Mouse (Mus musculus) intestine, embryonic 15.5 days (tissue): Measurements from ENCODE around the gene Eya2. TPM values are rescaled to one million over a fixed set of nuclear protein-coding genes. Genes with fewer than 3 reads are reported as not detected.
"Not testable (repeated sequence)": the region's sequence is repeated elsewhere in the genome, so short reads cannot be mapped to it uniquely, and the experiment has no call there.

Experiments
- ATAC-seq: fragments of 200-750 bp; cut with Nextera tagmentation; 2 replicates; pipeline ENCODE4 v1.8.0; 2017; ENCODE audit warnings: moderate TSS enrichment, moderate library complexity
- H3K27ac ChIP-seq: fragments of 300-500 bp; sonication (generic); 2 replicates; pipeline ENCODE4 v1.5.1; 2015; ENCODE audit warnings: mild to moderate bottlenecking, inconsistent platforms
- H3K27me3 ChIP-seq: fragments of 300-500 bp; sonication (generic); replicated peaks from 2 replicates; pipeline ENCODE4 v1.6.1; 2015; ENCODE audit warnings: inconsistent platforms
- H3K36me3 ChIP-seq: fragments of 300-500 bp; sonication (generic); 2 replicates; pipeline ENCODE4 v1.6.1; 2015; ENCODE audit warnings: inconsistent platforms
- H3K4me1 ChIP-seq: fragments of 300-500 bp; sonication (generic); replicated peaks from 2 replicates; pipeline ENCODE4 v1.6.1; 2015; ENCODE audit warnings: inconsistent platforms
- H3K4me2 ChIP-seq: fragments of 300-500 bp; sonication (generic); replicated peaks from 2 replicates; pipeline ENCODE4 v1.6.1; 2015; ENCODE audit warnings: mild to moderate bottlenecking, inconsistent platforms
- H3K4me3 ChIP-seq: fragments of 300-500 bp; sonication (generic); replicated peaks from 2 replicates; pipeline ENCODE4 v1.5.1; 2015; ENCODE audit warnings: inconsistent platforms
- H3K9ac ChIP-seq: fragments of 300-500 bp; sonication (generic); 2 replicates; pipeline ENCODE4 v1.6.1; 2015; ENCODE audit warnings: inconsistent platforms
- H3K9me3 ChIP-seq: fragments of 300-500 bp; sonication (generic); 2 replicates; pipeline ENCODE4 v1.6.1; 2016; ENCODE audit warnings: inconsistent platforms
- WGBS: fragments of 180-500 bp; shearing (Covaris S2); methylation state at CpG from one replicate; pipeline ENCODE4 v1.1.7; 2015; 5-methylcytosine and 5-hydroxymethylcytosine counted together
- polyA plus RNA-seq: library from polyadenylated mRNA; unstranded; fragments of >200 nt; fragmentation: Nextera tagmentation; extraction: Ambion mirVana; gene quantifications from 2 replicates; pipeline ENCODE4 v1.2.1, GENCODE M21; 2015

Eya2 gene
- polyA plus RNA-seq, 1 experiment from 2014 or later: 0.84 TPM

GRCm38 (mm10) chr2:165797876-165798275 lies 203.0 kb downstream of the Eya2 start:
- Histone ChIP-seq H3K36me3 (peaks cover 57% of the 10 kb centered on the region), H3K4me2 (no peak overlapping the region)

GRCm38 (mm10) chr2:165800174-165800573 lies 205.3 kb downstream of the Eya2 start:
- H3K4me2 ChIP-seq, H3K9ac ChIP-seq, H3K9me3 ChIP-seq, H3K27ac ChIP-seq, H3K27me3 ChIP-seq, H3K4me1 ChIP-seq, ATAC-seq, H3K4me3 ChIP-seq: not testable (repeated sequence)
- peaks cover 50% of the 10 kb centered on the region for H3K36me3 ChIP-seq
- 98% methylated on average over 3 of the region's 3 CpGs for WGBS

More at GRCm38 (mm10) chr2:165797876-165798275, 203.0 kb downstream of the Eya2 start:
- Histone ChIP-seq H3K9ac (no peak overlapping the region), H3K4me3 (no peak overlapping the region), H3K27ac (no peak overlapping the region), H3K4me1 (no peaks in the 10 kb centered on the region), H3K27me3 (no peaks in the 10 kb centered on the region), H3K9me3 (no peaks in the 10 kb centered on the region)
- 57% methylated on average over 8 of the region's 8 CpGs for WGBS
- ATAC-seq: no peak

- Histone ChIP-seq H3K27ac (no peak overlapping the region), H3K4me1 (no peaks in the 10 kb centered on the region), H3K27me3 (no peaks in the 10 kb centered on the region), H3K36me3 (peaks cover 61% of the 10 kb centered on the region), H3K9ac (no peak overlapping the region), H3K9me3 (no peaks in the 10 kb centered on the region), H3K4me2 (no peak overlapping the region), H3K4me3 (no peak overlapping the region)
- no peak for ATAC-seq
- 95% methylated on average over 12 of the region's 12 CpGs for WGBS
Measured at GRCm38 (mm10) chr2:165808179-165808975, 213.5 kb downstream of the Eya2 start.

GRCm38 (mm10) chr2:165809091-165809490 lies 214.3 kb downstream of the Eya2 start:
- peaks cover 68% of the 10 kb centered on the region for H3K36me3 ChIP-seq
- ATAC-seq: no peak
- WGBS: 95% methylated on average over 5 of the region's 5 CpGs

GRCm38 (mm10) chr2:165809901-165810477 lies 215.2 kb downstream of the Eya2 start:
- no peaks in the 10 kb centered on the region for H3K9me3 ChIP-seq
- H3K27me3 ChIP-seq: no peaks in the 10 kb centered on the region
- H3K36me3 ChIP-seq: peaks cover 67% of the 10 kb centered on the region
- ATAC-seq: no peak
- H3K4me3 ChIP-seq: no peak overlapping the region
- no peaks in the 10 kb centered on the region for H3K4me1 ChIP-seq
- no peak overlapping the region for H3K27ac ChIP-seq
- H3K9ac ChIP-seq: no peak overlapping the region
- WGBS: 96% methylated on average over 5 of the region's 5 CpGs
- no peak overlapping the region for H3K4me2 ChIP-seq

More at GRCm38 (mm10) chr2:165809091-165809490, 214.3 kb downstream of the Eya2 start:
- no peaks in the 10 kb centered on the region for H3K9me3 ChIP-seq
- H3K27ac ChIP-seq: no peak overlapping the region
- no peak overlapping the region for H3K9ac ChIP-seq
- no peaks in the 10 kb centered on the region for H3K27me3 ChIP-seq
- no peaks in the 10 kb centered on the region for H3K4me1 ChIP-seq
- no peak overlapping the region for H3K4me2 ChIP-seq
- H3K4me3 ChIP-seq: no peak overlapping the region

- 55% methylated on average over 5 of the region's 5 CpGs for WGBS
- Histone ChIP-seq H3K27ac (no peak overlapping the region), H3K27me3 (no peaks in the 10 kb centered on the region), H3K9ac (no peak overlapping the region), H3K4me2 (no peak overlapping the region), H3K36me3 (peaks cover 66% of the 10 kb centered on the region), H3K4me3 (no peak overlapping the region), H3K9me3 (no peaks in the 10 kb centered on the region), H3K4me1 (no peaks in the 10 kb centered on the region)
- ATAC-seq: peak; percentile 33; the same call in 1 of the 2 replicates
Measured at GRCm38 (mm10) chr2:165811536-165811935, 216.7 kb downstream of the Eya2 start.

- Histone ChIP-seq H3K27me3 (no peaks in the 10 kb centered on the region), H3K9me3 (no peaks in the 10 kb centered on the region), H3K4me1 (no peaks in the 10 kb centered on the region), H3K4me3 (no peak overlapping the region), H3K9ac (no peak overlapping the region), H3K27ac (no peak overlapping the region), H3K36me3 (peaks cover 72% of the 10 kb centered on the region), H3K4me2 (no peak overlapping the region)
- no peak for ATAC-seq
- WGBS: 61% methylated on average over 8 of the region's 8 CpGs
Measured at GRCm38 (mm10) chr2:165812889-165813288, 218.1 kb downstream of the Eya2 start.

GRCm38 (mm10) chr2:165815103-165815880 lies 220.5 kb downstream of the Eya2 start:
- H3K4me2 ChIP-seq: no peak overlapping the region
- H3K27ac ChIP-seq: no peak overlapping the region
- H3K4me1 ChIP-seq: 0 out of 2 replicates have a peak, but pooled peaks cover 3% of the 10 kb centered on the region
- ATAC-seq: no peak
- H3K4me3 ChIP-seq: no peak overlapping the region
- H3K9ac ChIP-seq: no peak overlapping the region
- no peaks in the 10 kb centered on the region for H3K27me3 ChIP-seq
- H3K9me3 ChIP-seq: no peaks in the 10 kb centered on the region
- WGBS: 85% methylated on average over 26 of the region's 28 CpGs
- H3K36me3 ChIP-seq: peaks cover 60% of the 10 kb centered on the region

GRCm38 (mm10) chr2:165817437-165817836 lies 222.6 kb downstream of the Eya2 start:
- 97% methylated on average over 10 of the region's 10 CpGs for WGBS

GRCm38 (mm10) chr2:165818570-165818969 lies 223.7 kb downstream of the Eya2 start:
- no peak for ATAC-seq
- no peaks in the 10 kb centered on the region for H3K9me3 ChIP-seq
- no peak overlapping the region for H3K27ac ChIP-seq
- H3K36me3 ChIP-seq: peaks cover 56% of the 10 kb centered on the region
- no peaks in the 10 kb centered on the region for H3K27me3 ChIP-seq
- no peak overlapping the region for H3K4me2 ChIP-seq
- WGBS: 91% methylated on average over 6 of the region's 6 CpGs
- no peak overlapping the region for H3K9ac ChIP-seq
- 0 out of 2 replicates have a peak, but pooled peaks cover 3% of the 10 kb centered on the region for H3K4me1 ChIP-seq
- H3K4me3 ChIP-seq: no peak overlapping the region

More at GRCm38 (mm10) chr2:165817437-165817836, 222.6 kb downstream of the Eya2 start:
- no peak overlapping the region for H3K4me3 ChIP-seq
- H3K9me3 ChIP-seq: no peaks in the 10 kb centered on the region
- H3K27ac ChIP-seq: no peak overlapping the region
- no peak overlapping the region for H3K4me2 ChIP-seq
- H3K9ac ChIP-seq: no peak overlapping the region
- no peak for ATAC-seq
- no peaks in the 10 kb centered on the region for H3K27me3 ChIP-seq
- 0 out of 2 replicates have a peak, but pooled peaks cover 3% of the 10 kb centered on the region for H3K4me1 ChIP-seq
- peaks cover 57% of the 10 kb centered on the region for H3K36me3 ChIP-seq

GRCm38 (mm10) chr2:165818985-165819948 lies 224.4 kb downstream of the Eya2 start:
- no peaks in the 10 kb centered on the region for H3K9me3 ChIP-seq
- H3K27me3 ChIP-seq: no peaks in the 10 kb centered on the region
- no peak overlapping the region for H3K27ac ChIP-seq
- 0 out of 2 replicates have a peak, but pooled peaks cover 3% of the 10 kb centered on the region for H3K4me1 ChIP-seq
- H3K9ac ChIP-seq: no peak overlapping the region
- peaks cover 51% of the 10 kb centered on the region for H3K36me3 ChIP-seq
- no peak overlapping the region for H3K4me2 ChIP-seq
- 82% methylated on average over 10 of the region's 10 CpGs for WGBS
- H3K4me3 ChIP-seq: no peak overlapping the region
- ATAC-seq: peak; percentile 48
